Mouse (Mus musculus) heart, postnatal 0 days (tissue): ENCODE measurements at regions not wholly inside any gene's neighbourhood (a gene's known extent, or its start where the extent isn't known, plus 50 kb on each side); places are given as distances from the start of the nearest gene placed in this dataset.

Experiments used
- ATAC-seq: fragments of 200-750 bp; cut with Nextera tagmentation; 2 replicates; pipeline ENCODE4 v1.8.0; 2017; ENCODE audit warnings: low read depth, moderate number of reproducible peaks, moderate library complexity; ENCODE audit not compliant: insufficient read depth
- DNase-seq: peaks from one replicate; pipeline ENCODE4 v3.0.0-alpha.2; 2016; ENCODE audit warnings: low spot score
- H3K27ac ChIP-seq: fragments of 300-500 bp; sonication (generic); 2 replicates; pipeline ENCODE4 v1.5.1; 2014; ENCODE audit warnings: low read depth, mild to moderate bottlenecking
- H3K27me3 ChIP-seq: fragments of 300-500 bp; sonication (generic); 2 replicates; pipeline ENCODE4 v1.6.1; 2014; ENCODE audit warnings: low read length, mixed read lengths; ENCODE audit not compliant: control insufficient read depth, insufficient read depth
- H3K36me3 ChIP-seq: fragments of 300-500 bp; sonication (generic); replicated peaks from 2 replicates; pipeline ENCODE4 v1.6.1; 2014; ENCODE audit warnings: low read length, mixed read lengths; ENCODE audit not compliant: control insufficient read depth, insufficient read depth
- H3K4me1 ChIP-seq: fragments of 300-500 bp; sonication (generic); 2 replicates; pipeline ENCODE4 v1.6.1; 2014; ENCODE audit warnings: antibody characterized with exemption; ENCODE audit not compliant: control insufficient read depth, insufficient read depth
- H3K4me2 ChIP-seq: fragments of 300-500 bp; sonication (generic); 2 replicates; pipeline ENCODE4 v1.6.1; 2014; ENCODE audit warnings: low read depth, mild to moderate bottlenecking, low read length, moderate library complexity
- H3K4me3 ChIP-seq: fragments of 300-500 bp; sonication (generic); 2 replicates; pipeline ENCODE4 v1.5.1; 2014; ENCODE audit warnings: low read depth, low read length
- H3K9ac ChIP-seq: fragments of 300-500 bp; sonication (generic); replicated peaks from 2 replicates; pipeline ENCODE4 v1.6.1; 2014; ENCODE audit warnings: low read depth, low read length, mixed read lengths
- H3K9me3 ChIP-seq: fragments of 300-500 bp; sonication (generic); replicated peaks from 2 replicates; pipeline ENCODE4 v1.6.1; 2016; ENCODE audit warnings: low read length; ENCODE audit not compliant: control insufficient read depth
- CTCF ChIP-seq: IDR thresholded peaks from 2 replicates; pipeline ENCODE4 v1.5.1; 2016; ENCODE audit warnings: antibody characterized with exemption, control low read depth, low read depth
- EP300 ChIP-seq: IDR thresholded peaks from 2 replicates; pipeline ENCODE4 v1.6.1; 2016; ENCODE audit warnings: antibody characterized with exemption, low read depth
- whole genome bisulfite sequencing: fragments of 180-500 bp; shearing (Covaris S2); extraction: QIAGEN DNeasy Blood & Tissue Kit; methylation state at CpG from one replicate; pipeline ENCODE4 v1.1.7; 2014; 5-methylcytosine and 5-hydroxymethylcytosine counted together

GRCm38 (mm10) chr1:73591342-73592099 lies 532.7 kb downstream of the Tns1 start:
- Histone ChIP-seq H3K4me2 (no peak overlapping the region), H3K27ac (no peak overlapping the region), H3K36me3 (no peaks in the 10 kb centered on the region), H3K27me3 (no peaks in the 10 kb centered on the region), H3K4me1 (no peaks in the 10 kb centered on the region), H3K4me3 (no peak overlapping the region), H3K9me3 (no peaks in the 10 kb centered on the region), H3K9ac (no peak overlapping the region)
- DNase-seq, result no peak
- ATAC-seq, result no peak
- 73% methylated on average over 9 of the region's 9 CpGs for WGBS
- TF ChIP-seq EP300 (no peak), CTCF (no peak)

- no peak overlapping the region for H3K4me3 ChIP-seq
- H3K4me1 ChIP-seq, result no peaks in the 10 kb centered on the region
- H3K9ac ChIP-seq, result no peak overlapping the region
- WGBS, result 81% methylated on average over 3 of the region's 3 CpGs
- DNase-seq (no peak), ATAC-seq (no peak)
- H3K9me3 ChIP-seq, result no peaks in the 10 kb centered on the region
- no peak overlapping the region for H3K4me2 ChIP-seq
- TF ChIP-seq EP300, result no peak
- TF ChIP-seq CTCF, result no peak
- H3K27ac ChIP-seq, result no peak overlapping the region
- no peaks in the 10 kb centered on the region for H3K36me3 ChIP-seq
- no peaks in the 10 kb centered on the region for H3K27me3 ChIP-seq
Observed at GRCm38 (mm10) chr1:73579680-73580079, 544.6 kb downstream of the Tns1 start.

- no peak overlapping the region for H3K4me3 ChIP-seq
- H3K9me3 ChIP-seq, result no peaks in the 10 kb centered on the region
- H3K27me3 ChIP-seq, result no peaks in the 10 kb centered on the region
- H3K27ac ChIP-seq, result no peak overlapping the region
- 88% methylated on average over 1 of the region's 1 CpGs for WGBS
- no peaks in the 10 kb centered on the region for H3K4me1 ChIP-seq
- no peak overlapping the region for H3K9ac ChIP-seq
- no peak for TF ChIP-seq CTCF
- no peak for TF ChIP-seq EP300
- no peaks in the 10 kb centered on the region for H3K36me3 ChIP-seq
- ATAC-seq, result no peak
- no peak overlapping the region for H3K4me2 ChIP-seq
- DNase-seq, result no peak
Observed at GRCm38 (mm10) chr1:73577019-73577418, 547.2 kb downstream of the Tns1 start.

GRCm38 (mm10) chr1:73575694-73576093 lies 548.6 kb downstream of the Tns1 start:
- H3K36me3 ChIP-seq, result no peaks in the 10 kb centered on the region
- WGBS, result 90% methylated on average over 1 of the region's 1 CpGs
- H3K4me3 ChIP-seq, result no peak overlapping the region
- no peaks in the 10 kb centered on the region for H3K27me3 ChIP-seq
- ATAC-seq (no peak), DNase-seq (no peak)
- H3K4me2 ChIP-seq, result no peak overlapping the region
- no peaks in the 10 kb centered on the region for H3K4me1 ChIP-seq
- no peaks in the 10 kb centered on the region for H3K9me3 ChIP-seq
- TF ChIP-seq EP300, result no peak
- no peak for TF ChIP-seq CTCF
- H3K27ac ChIP-seq, result no peak overlapping the region
- H3K9ac ChIP-seq, result no peak overlapping the region

GRCm38 (mm10) chr1:73570944-73571343 lies 553.3 kb downstream of the Tns1 start:
- no peak overlapping the region for H3K27ac ChIP-seq
- H3K4me1 ChIP-seq, result no peaks in the 10 kb centered on the region
- no peak overlapping the region for H3K4me3 ChIP-seq
- TF ChIP-seq EP300 (no peak), CTCF (no peak)
- no peaks in the 10 kb centered on the region for H3K27me3 ChIP-seq
- WGBS, result 86% methylated on average over 3 of the region's 3 CpGs
- no peak for DNase-seq
- no peak overlapping the region for H3K9ac ChIP-seq
- H3K36me3 ChIP-seq, result no peaks in the 10 kb centered on the region
- H3K9me3 ChIP-seq, result no peaks in the 10 kb centered on the region
- H3K4me2 ChIP-seq, result no peak overlapping the region
- ATAC-seq, result no peak

- no peak overlapping the region for H3K4me2 ChIP-seq
- H3K9ac ChIP-seq, result no peak overlapping the region
- H3K9me3 ChIP-seq, result peaks cover 9% of the 10 kb centered on the region; the same call in 1 of the 2 replicates
- H3K27me3 ChIP-seq, result no peaks in the 10 kb centered on the region
- WGBS, result 73% methylated on average over 3 of the region's 3 CpGs
- no peaks in the 10 kb centered on the region for H3K4me1 ChIP-seq
- no peaks in the 10 kb centered on the region for H3K36me3 ChIP-seq
- H3K4me3 ChIP-seq, result no peak overlapping the region
- H3K27ac ChIP-seq, result no peak overlapping the region
- DNase-seq (no peak), ATAC-seq (no peak)
- TF ChIP-seq CTCF, result no peak
- TF ChIP-seq EP300, result no peak
Observed at GRCm38 (mm10) chr1:73566770-73567169, 551.1 kb upstream of the Tnp1 start.
